Mouse (Mus musculus): ENCODE data around the gene Limk1. TPM values are rescaled to one million over a fixed set of nuclear protein-coding genes. Genes with fewer than 3 reads are reported as not detected.

The Limk1 gene
- total and polyA plus RNA-seq, 3 experiments: 7.2 to 27.7 (median 10.8) TPM

DNA sequence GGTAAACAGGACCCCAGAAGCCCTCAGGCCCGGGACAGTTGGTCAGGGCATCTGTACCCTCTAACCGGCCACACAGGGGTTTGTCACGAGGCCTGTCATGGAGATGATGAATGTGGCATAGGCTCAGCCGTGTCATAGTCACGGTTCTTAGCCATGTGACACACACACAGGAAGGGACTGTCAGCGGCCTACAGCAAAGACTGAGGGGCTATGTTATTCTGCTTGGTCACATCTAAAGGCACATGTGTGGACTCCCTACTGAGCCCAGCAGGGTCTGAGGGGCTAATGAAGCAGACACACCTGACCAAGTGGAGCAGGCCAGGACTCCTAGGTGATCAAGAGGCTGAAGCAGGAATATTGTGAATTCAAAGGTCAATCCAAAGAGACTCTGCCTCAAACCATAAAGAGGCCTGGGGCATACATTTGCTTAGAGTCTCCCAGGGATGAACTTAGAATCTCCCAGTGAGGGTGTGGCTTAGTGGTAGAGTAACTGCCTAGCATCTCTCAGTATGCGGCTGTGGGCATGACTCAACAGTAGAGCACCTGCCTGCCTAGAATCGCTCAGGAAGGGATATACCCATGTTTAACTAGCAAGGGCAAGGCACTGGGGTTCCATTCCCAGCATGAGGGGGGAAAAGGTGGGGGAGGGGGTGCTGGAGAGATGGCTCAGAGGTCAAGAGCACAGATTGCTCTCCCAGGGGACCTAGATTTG, 76.4 kb downstream of the Limk1 start:
- H3K9me3 ChIP-seq (replicated peaks; ENCODE audit: low read length): no peaks in the 10 kb centered on the region
- peak overlapping the region; percentile 99 for H3K27ac ChIP-seq (ENCODE audit: insufficient read depth, low read depth)
- H3K4me1 ChIP-seq (ENCODE audit: control insufficient read depth in 1 of 2, insufficient read depth in 2 of 2): peaks cover 20 to 64% of the 10 kb centered on the region in 2 experiments
- H3K4me3 ChIP-seq (replicated peaks in 1 of 3; ENCODE audit: low read depth in 2 of 3, low read length in 2 of 3, poor library complexity in 1 of 3): peak overlapping the region; percentile 51 to 73 (median 63)
- H3K79me2 ChIP-seq (replicated peaks; ENCODE audit: control insufficient read depth, extremely low read depth, insufficient read depth, poor library complexity, severe bottlenecking): peaks cover 46% of the 10 kb centered on the region
- H3K9ac ChIP-seq (ENCODE audit: insufficient read depth, low read depth): peak overlapping the region; percentile 74
- peak overlapping the region; percentile 83 for H3K4me2 ChIP-seq (ENCODE audit: insufficient read depth, low read depth, poor library complexity, severe bottlenecking)
- DNase-seq (ENCODE audit: extremely low read depth): peak; percentile 85
- H3K36me3 ChIP-seq (replicated peaks in 1 of 2; ENCODE audit: control insufficient read depth in 1 of 2, insufficient read depth in 1 of 2, low read length in 1 of 2): peaks cover 16 to 41% of the 10 kb centered on the region in 2 experiments
- in situ Hi-C loops (cut with MboI; ENCODE audit: low pct_ligation_motif_present, low pct_unique_long_range_greater_than_20kb, low sequenced_read_pairs) (loop anchor here (25.0 kb wide), 1 partner anchor 250 kb away; no protein-coding TSS in a partner anchor), dilution Hi-C loops (cut with MboI; ENCODE audit: extremely low pct_ligation_motif_present, extremely low pct_unique_long_range_greater_than_20kb, low sequenced_read_pairs) (no loop called here)
- TF ChIP-seq USF1 (IDR thresholded peaks at IDR 0.05; ENCODE audit: low read depth, low read length): peak; percentile 41
- TF ChIP-seq IRF4 (IDR thresholded peaks at IDR 0.05; ENCODE audit: low read depth, low read length): peak; percentile 51
- peak; percentile 58 for TF ChIP-seq ETS1 (conservative IDR thresholded peaks at IDR 0.05; ENCODE audit: low read depth, low read length)
- TF ChIP-seq RAD21 (IDR thresholded peaks at IDR 0.05; ENCODE audit: low read depth, low read length): no peak
- TF ChIP-seq BHLHE40 (IDR thresholded peaks at IDR 0.05; ENCODE audit: low read depth, low read length): peak; percentile 83
- TF ChIP-seq USF2 (conservative IDR thresholded peaks at IDR 0.05; ENCODE audit: low read depth, low read length): 0 out of 2 replicates have a peak, but pooled peaks have one; percentile 32
- TF ChIP-seq POLR2AphosphoS2 (IDR thresholded peaks at IDR 0.05; ENCODE audit: low read depth, low read length): no peak
- TF ChIP-seq GABPA (IDR thresholded peaks at IDR 0.05; ENCODE audit: insufficient replicate concordance, low read depth, low read length): no peak
- no peak for TF ChIP-seq E2F4 (IDR thresholded peaks at IDR 0.05; ENCODE audit: insufficient replicate concordance, low read depth, low read length)
- TF ChIP-seq UBTF (IDR thresholded peaks at IDR 0.05; ENCODE audit: low read depth, low read length): no peak
- TF ChIP-seq MEF2A (IDR thresholded peaks at IDR 0.05; ENCODE audit: borderline replicate concordance, low read depth, low read length): peak; percentile 86
- TF ChIP-seq JUND (conservative IDR thresholded peaks at IDR 0.05; ENCODE audit: low read depth, low read length): no peak
- TF ChIP-seq MAZ (IDR thresholded peaks at IDR 0.05; ENCODE audit: low read depth, low read length): no peak
- no peak for TF ChIP-seq ZC3H11A (IDR thresholded peaks at IDR 0.05; ENCODE audit: low read depth, low read length)
- TF ChIP-seq ZMIZ1 (IDR thresholded peaks at IDR 0.05; ENCODE audit: low read depth, low read length): peak; percentile 43; the same call in 1 of the 2 replicates
- peak; percentile 70; the same call in 1 of the 2 replicates for TF ChIP-seq TCF12 (IDR thresholded peaks at IDR 0.05; ENCODE audit: low read depth, low read length)
- TF ChIP-seq KAT2A (IDR thresholded peaks at IDR 0.05; ENCODE audit: insufficient replicate concordance, low read length): no peak
- TF ChIP-seq RCOR1 (conservative IDR thresholded peaks at IDR 0.05; ENCODE audit: low read depth, low read length): 0 out of 2 replicates have a peak, but pooled peaks have one; percentile 19
- TF ChIP-seq TBP (conservative IDR thresholded peaks at IDR 0.05; ENCODE audit: low read depth, low read length): 0 out of 2 replicates have a peak, but pooled peaks have one; percentile 29
- TF ChIP-seq NELFE (IDR thresholded peaks at IDR 0.05; ENCODE audit: low read depth, low read length): peak; percentile 50; the same call in 1 of the 2 replicates
- no peak for TF ChIP-seq NRF1 (IDR thresholded peaks at IDR 0.05; ENCODE audit: low read depth, low read length)
- TF ChIP-seq EP300 (IDR thresholded peaks at IDR 0.05; ENCODE audit: low read length): peak; percentile 43
- no peak for TF ChIP-seq CTCF (conservative IDR thresholded peaks at IDR 0.05 in 1 of 2, IDR thresholded peaks at IDR 0.05 in 1 of 2; ENCODE audit: low read depth in 2 of 2, low read length in 2 of 2)
- TF ChIP-seq SIN3A (IDR thresholded peaks at IDR 0.05; ENCODE audit: low read length): peak; percentile 87
- 0 out of 2 replicates have a peak, but pooled peaks have one; percentile 44 for TF ChIP-seq MAFK (IDR thresholded peaks at IDR 0.05; ENCODE audit: insufficient replicate concordance, low read length)
- peak; percentile 42 for TF ChIP-seq MAX (IDR thresholded peaks at IDR 0.05; ENCODE audit: low read length)
- no peak for TF ChIP-seq HCFC1 (IDR thresholded peaks at IDR 0.05; ENCODE audit: low read depth, low read length)
- TF ChIP-seq ELF1 (IDR thresholded peaks at IDR 0.05; ENCODE audit: low read depth, low read length): 0 out of 2 replicates have a peak, but pooled peaks have one; percentile 30
- TF ChIP-seq CHD1 (IDR thresholded peaks at IDR 0.05; ENCODE audit: low read depth, low read length): 0 out of 2 replicates have a peak, but pooled peaks have one; percentile 24
- TF ChIP-seq ZKSCAN1 (IDR thresholded peaks at IDR 0.05; ENCODE audit: borderline replicate concordance, low read depth, low read length): no peak
- TF ChIP-seq SMC3 (IDR thresholded peaks at IDR 0.05; ENCODE audit: low read depth, low read length): 0 out of 2 replicates have a peak, but pooled peaks have one; percentile 2
- TF ChIP-seq JUN (IDR thresholded peaks at IDR 0.05; ENCODE audit: insufficient read depth, low read depth, low read length): no peak
- peak; percentile 76 for TF ChIP-seq MXI1 (IDR thresholded peaks at IDR 0.05; ENCODE audit: low read depth, low read length)
- TF ChIP-seq POLR2A (IDR thresholded peaks at IDR 0.05; ENCODE audit: low read depth, low read length): peak; percentile 45
- TF ChIP-seq PAX5 (IDR thresholded peaks at IDR 0.05; ENCODE audit: low read length): no peak
- TF ChIP-seq MYC (IDR thresholded peaks at IDR 0.05; ENCODE audit: low read depth, low read length): peak; percentile 50
- no peak for TF ChIP-seq ZNF384 (IDR thresholded peaks at IDR 0.05; ENCODE audit: low read depth, low read length)
- peak; percentile 27; the same call in 1 of the 2 replicates for TF ChIP-seq CHD2 (IDR thresholded peaks at IDR 0.05; ENCODE audit: low read length)
- H3K27me3 ChIP-seq (replicated peaks): no peaks in the 10 kb centered on the region

Measured in CH12.LX (cell line).